Comparison of ENCODE assay signal across 33 mouse cellular contexts in genomic region chr7:138365519-138365918, GRCm38 (mm10). TPM values are rescaled to one million over a fixed set of nuclear protein-coding genes. Genes with fewer than 3 reads are reported as not detected.
DNase-seq lines count a peak whose midpoint lies in the region; ATAC-seq and TF ChIP-seq lines count a peak whose summit lies in the region.
"Had no signal": no experiment of that assay in that cellular context is flagged by ENCODE, and none has a peak within 500 bp of the region (broad histone marks: within the 10 kb centered on the region; RNA-seq: fewer than 3 reads in every experiment).

No protein-coding gene starts in this region.

- peak; percentile 69 for ATAC-seq in frontal cortex, adult (ENCODE audit: low TSS enrichment)
- ATAC-seq in megakaryocyte-erythroid progenitor cell, adult 5-6 weeks (replicated peaks; ENCODE audit: low FRiP score, low TSS enrichment, poor library complexity, severe bottlenecking) = no peak
- ATAC-seq: Patski had no signal

- H3K27ac ChIP-seq in layer of hippocampus, adult 2 months = no peak overlapping the region
- H3K27ac ChIP-seq: forebrain, embryonic 12.5 days; hindbrain, embryonic 12.5 days; liver, embryonic 14.5 days; midbrain, embryonic 10.5 days; neural tube, embryonic 12.5 days; stomach, postnatal 0 days had no signal

- TF ChIP-seq CTCF in layer of hippocampus, adult 2 months (conservative IDR thresholded peaks at IDR 0.05) = no peak

- no peak overlapping the region for H3K4me3 ChIP-seq in layer of hippocampus, adult 2 months
- H3K4me3 ChIP-seq: erythroblast, embryonic 14.5 days; forebrain, embryonic 12.5 days; hindbrain, embryonic 12.5 days; midbrain, embryonic 10.5 days; myocyte; neural tube, embryonic 12.5 days had no signal

- no peak for DNase-seq in frontal cortex, postnatal 25 days (ENCODE audit: low spot score in 2 of 2)
- peak; percentile 12 to 16 for DNase-seq in layer of hippocampus, adult 2 months (ENCODE audit: low spot score in 2 of 2)
- DNase-seq in layer of hippocampus, adult 9-10 months (ENCODE audit: low spot score) = no peak
- DNase-seq in right cerebral cortex, postnatal 14 days = peak; percentile 9
- no peak for DNase-seq in right cerebral cortex, adult 2 months (ENCODE audit: low spot score in 2 of 2)
- DNase-seq in telencephalon, adult 2 months (ENCODE audit: low read depth, low spot score) = peak; percentile 39
- DNase-seq: adrenal gland, postnatal 14 days; cerebellum, adult 2 months; cerebellum, postnatal 14 days; gastrocnemius, postnatal 36 days; heart, adult 18-20 months; heart, postnatal 36 days; kidney, adult 11 months; kidney, postnatal 14 days; liver; lung, adult 2 months; lung, postnatal 14 days; right cerebral cortex, postnatal 4 days; thymus, adult 2 months; thymus, postnatal 36 days had no signal

RNA-seq across cellular contexts. Expression of gene Tcerg1l, which starts 32.0 kb away (rescaled TPM):
- total RNA-seq in layer of hippocampus, adult 2 months (2021) = 10 to 100 TPM in 1 of 2 experiments, 1 to 10 TPM in 1; 9.7 to 11.4 TPM
- not detected in 2 replicates for total RNA-seq in megakaryocyte-erythroid progenitor cell, adult 5-6 weeks (2014; fragmentation: Nextera tagmentation)
- not detected in 2 replicates for total RNA-seq in megakaryocyte-erythroid progenitor cell, adult 5-6 weeks (2017)
- total RNA-seq: gastrocnemius, adult 18-20 months; gastrocnemius, postnatal 36 days; heart, adult 18-20 months; heart, postnatal 36 days; MEL had no signal

Comparison
In these comparisons a context has a peak if more than half of its experiments do, and no peak if none do; other contexts are left out.
1. DNase-seq: peak in layer of hippocampus, adult 2 months (2 of 2), right cerebral cortex, postnatal 14 days (single experiment) and telencephalon, adult 2 months (single experiment); none in frontal cortex, postnatal 25 days (0 of 2), layer of hippocampus, adult 9-10 months (single experiment) and right cerebral cortex, adult 2 months (0 of 2).
2. RNA of gene Tcerg1l, which starts 32.0 kb away (total RNA-seq): 9.7 to 11.4 TPM in layer of hippocampus, adult 2 months; not detected in megakaryocyte-erythroid progenitor cell, adult 5-6 weeks; every median in the first group is over 10 times any median in the second.